Mouse (Mus musculus) heart, embryonic 10.5 days (tissue): ENCODE results near the gene Xpnpep3. TPM values are rescaled to one million over a fixed set of nuclear protein-coding genes. Genes with fewer than 3 reads are reported as not detected.
A peak's percentile ranks its signal among the peaks of the same experiment; 100 is the strongest.
"Not testable (repeated sequence)": the region's sequence is repeated elsewhere in the genome, so short reads cannot be mapped to it uniquely, and the experiment has no call there.

Source experiments
- DNase-seq: peaks from one replicate; pipeline ENCODE4 v3.0.0-alpha.2; 2017; ENCODE audit warnings: low spot score
- H3K27ac ChIP-seq: fragments of 300-500 bp; sonication (generic); 2 replicates; pipeline ENCODE4 v1.5.1; 2016; ENCODE audit warnings: mild to moderate bottlenecking
- H3K27me3 ChIP-seq: fragments of 300-500 bp; sonication (generic); 2 replicates; pipeline ENCODE4 v1.6.1; 2016; ENCODE audit warnings: mild to moderate bottlenecking; ENCODE audit not compliant: poor library complexity, insufficient read depth, severe bottlenecking
- H3K36me3 ChIP-seq: fragments of 300-500 bp; sonication (generic); 2 replicates; pipeline ENCODE4 v1.6.1; 2016; ENCODE audit warnings: mild to moderate bottlenecking, moderate library complexity
- H3K4me1 ChIP-seq: fragments of 300-500 bp; sonication (generic); 2 replicates; pipeline ENCODE4 v1.6.1; 2016; ENCODE audit warnings: mild to moderate bottlenecking
- H3K4me3 ChIP-seq: fragments of 300-500 bp; sonication (generic); 2 replicates; pipeline ENCODE4 v1.5.1; 2016; ENCODE audit warnings: mild to moderate bottlenecking, moderate library complexity
- H3K9me3 ChIP-seq: fragments of 300-500 bp; sonication (generic); 2 replicates; pipeline ENCODE4 v1.6.1; 2016; ENCODE audit warnings: mild to moderate bottlenecking, moderate library complexity
- WGBS: fragments of 180-500 bp; shearing (Covaris S2); methylation state at CpG from one replicate; pipeline ENCODE4 v1.1.7; 2016; 5-methylcytosine and 5-hydroxymethylcytosine counted together
- polyA plus RNA-seq: library from polyadenylated mRNA; unstranded; fragments of >200 nt; fragmentation: Nextera tagmentation; extraction: Ambion mirVana; gene quantifications from 2 replicates; pipeline ENCODE4 v1.2.1, GENCODE M21; 2016

Xpnpep3 gene
- polyA plus RNA-seq, 1 experiment from 2014 or later: 12.3 TPM

- Histone ChIP-seq H3K4me3 (no peak overlapping the region), H3K36me3 (peaks cover 70% of the 10 kb centered on the region), H3K4me1 (peaks cover 6% of the 10 kb centered on the region; the same call in 1 of the 2 replicates), H3K27ac (no peak overlapping the region), H3K27me3 (no peaks in the 10 kb centered on the region), H3K9me3 (no peaks in the 10 kb centered on the region)
- 85% methylated on average over 8 of the region's 8 CpGs for WGBS
- DNase-seq: no peak
Measured at GRCm38 (mm10) chr15:81470735-81471134, 70.8 kb downstream of the Xpnpep3 start.

GRCm38 (mm10) chr15:81472256-81472655, 72.3 kb downstream of the Xpnpep3 start:
- 91% methylated on average over 5 of the region's 5 CpGs for WGBS
- DNase-seq: no peak
- Histone ChIP-seq H3K27me3 (no peaks in the 10 kb centered on the region), H3K4me3 (no peak overlapping the region), H3K27ac (no peak overlapping the region), H3K4me1 (peaks cover 8% of the 10 kb centered on the region), H3K9me3 (no peaks in the 10 kb centered on the region), H3K36me3 (peaks cover 73% of the 10 kb centered on the region)

GRCm38 (mm10) chr15:81475654-81476053, 75.7 kb downstream of the Xpnpep3 start:
- H3K27ac ChIP-seq: no peak overlapping the region
- H3K4me3 ChIP-seq: no peak overlapping the region
- H3K4me1 ChIP-seq: peaks cover 3% of the 10 kb centered on the region; the same call in 1 of the 2 replicates
- H3K9me3 ChIP-seq: no peaks in the 10 kb centered on the region
- peaks cover 52% of the 10 kb centered on the region for H3K36me3 ChIP-seq
- WGBS: 39% methylated on average over 3 of the region's 3 CpGs
- no peak for DNase-seq
- no peaks in the 10 kb centered on the region for H3K27me3 ChIP-seq

- no peak overlapping the region for H3K27ac ChIP-seq
- peak; percentile 88 for DNase-seq
- no peaks in the 10 kb centered on the region for H3K27me3 ChIP-seq
- peaks cover 8% of the 10 kb centered on the region; the same call in 1 of the 2 replicates for H3K4me1 ChIP-seq
- peaks cover 43% of the 10 kb centered on the region for H3K36me3 ChIP-seq
- H3K9me3 ChIP-seq: no peaks in the 10 kb centered on the region
- 3% methylated on average over 2 of the region's 2 CpGs for WGBS
- peak overlapping the region; percentile 6; the same call in 1 of the 2 replicates for H3K4me3 ChIP-seq
Measured at GRCm38 (mm10) chr15:81476597-81476996, 76.7 kb downstream of the Xpnpep3 start.

GRCm38 (mm10) chr15:81479446-81480213, 79.7 kb downstream of the Xpnpep3 start:
- Histone ChIP-seq H3K27me3 (no peaks in the 10 kb centered on the region), H3K9me3 (no peaks in the 10 kb centered on the region), H3K27ac (no peak overlapping the region), H3K4me3 (no peak overlapping the region), H3K4me1 (peaks cover 8% of the 10 kb centered on the region; the same call in 1 of the 2 replicates), H3K36me3 (peaks cover 14% of the 10 kb centered on the region)
- DNase-seq: peak; percentile 35
- WGBS: 63% methylated on average over 21 of the region's 21 CpGs

GRCm38 (mm10) chr15:81480284-81480683, 80.3 kb downstream of the Xpnpep3 start:
- H3K27me3 ChIP-seq, H3K9me3 ChIP-seq, H3K4me3 ChIP-seq, H3K27ac ChIP-seq, H3K4me1 ChIP-seq, H3K36me3 ChIP-seq, DNase-seq: not testable (repeated sequence)
- WGBS: 60% methylated on average over 3 of the region's 3 CpGs

GRCm38 (mm10) chr15:81480977-81481379, 81.0 kb downstream of the Xpnpep3 start:
- WGBS: 22% methylated on average over 13 of the region's 13 CpGs
- Histone ChIP-seq H3K4me3 (peak overlapping the region; percentile 50), H3K36me3 (0 out of 2 replicates have a peak, but pooled peaks cover under 1% of the 10 kb centered on the region), H3K27me3 (no peaks in the 10 kb centered on the region), H3K27ac (no peak overlapping the region), H3K9me3 (no peaks in the 10 kb centered on the region), H3K4me1 (peaks cover 8% of the 10 kb centered on the region; the same call in 1 of the 2 replicates)
- no peak for DNase-seq

GRCm38 (mm10) chr15:81482966-81483365, 83.0 kb downstream of the Xpnpep3 start:
- Histone ChIP-seq H3K4me3 (no peak overlapping the region), H3K9me3 (no peaks in the 10 kb centered on the region), H3K4me1 (0 out of 2 replicates have a peak, but pooled peaks cover 4% of the 10 kb centered on the region), H3K36me3 (no peaks in the 10 kb centered on the region), H3K27ac (no peak overlapping the region), H3K27me3 (no peaks in the 10 kb centered on the region)
- 83% methylated on average over 2 of the region's 2 CpGs for WGBS
- no peak for DNase-seq

GRCm38 (mm10) chr15:81483691-81484090, 83.8 kb downstream of the Xpnpep3 start:
- no peak overlapping the region for H3K4me3 ChIP-seq
- 0 out of 2 replicates have a peak, but pooled peaks cover 4% of the 10 kb centered on the region for H3K4me1 ChIP-seq
- H3K36me3 ChIP-seq: no peaks in the 10 kb centered on the region
- H3K27ac ChIP-seq: no peak overlapping the region
- 87% methylated on average over 6 of the region's 6 CpGs for WGBS
- H3K9me3 ChIP-seq: no peaks in the 10 kb centered on the region
- no peaks in the 10 kb centered on the region for H3K27me3 ChIP-seq
- no peak for DNase-seq

GRCm38 (mm10) chr15:81485483-81485882, 85.5 kb downstream of the Xpnpep3 start:
- peak; percentile 19 for DNase-seq
- 76% methylated on average over 4 of the region's 4 CpGs for WGBS
- Histone ChIP-seq H3K4me1 (0 out of 2 replicates have a peak, but pooled peaks cover 4% of the 10 kb centered on the region), H3K27ac (no peak overlapping the region), H3K9me3 (no peaks in the 10 kb centered on the region), H3K36me3 (no peaks in the 10 kb centered on the region), H3K27me3 (no peaks in the 10 kb centered on the region), H3K4me3 (no peak overlapping the region)

- no peak overlapping the region for H3K4me3 ChIP-seq
- no peaks in the 10 kb centered on the region for H3K27me3 ChIP-seq
- H3K36me3 ChIP-seq: no peaks in the 10 kb centered on the region
- no peaks in the 10 kb centered on the region for H3K9me3 ChIP-seq
- H3K27ac ChIP-seq: no peak overlapping the region
- 84% methylated on average over 2 of the region's 2 CpGs for WGBS
- peak; percentile 43 for DNase-seq
- H3K4me1 ChIP-seq: no peaks in the 10 kb centered on the region
Measured at GRCm38 (mm10) chr15:81503466-81503865, 103.5 kb downstream of the Xpnpep3 start.

- Histone ChIP-seq H3K9me3 (no peaks in the 10 kb centered on the region), H3K27ac (no peak overlapping the region), H3K27me3 (no peaks in the 10 kb centered on the region), H3K36me3 (no peaks in the 10 kb centered on the region), H3K4me1 (no peaks in the 10 kb centered on the region), H3K4me3 (no peak overlapping the region)
- WGBS: 81% methylated on average over 2 of the region's 2 CpGs
- DNase-seq: no peak
Measured at GRCm38 (mm10) chr15:81503995-81504394, 104.1 kb downstream of the Xpnpep3 start.
